In the genomic region with DNA sequence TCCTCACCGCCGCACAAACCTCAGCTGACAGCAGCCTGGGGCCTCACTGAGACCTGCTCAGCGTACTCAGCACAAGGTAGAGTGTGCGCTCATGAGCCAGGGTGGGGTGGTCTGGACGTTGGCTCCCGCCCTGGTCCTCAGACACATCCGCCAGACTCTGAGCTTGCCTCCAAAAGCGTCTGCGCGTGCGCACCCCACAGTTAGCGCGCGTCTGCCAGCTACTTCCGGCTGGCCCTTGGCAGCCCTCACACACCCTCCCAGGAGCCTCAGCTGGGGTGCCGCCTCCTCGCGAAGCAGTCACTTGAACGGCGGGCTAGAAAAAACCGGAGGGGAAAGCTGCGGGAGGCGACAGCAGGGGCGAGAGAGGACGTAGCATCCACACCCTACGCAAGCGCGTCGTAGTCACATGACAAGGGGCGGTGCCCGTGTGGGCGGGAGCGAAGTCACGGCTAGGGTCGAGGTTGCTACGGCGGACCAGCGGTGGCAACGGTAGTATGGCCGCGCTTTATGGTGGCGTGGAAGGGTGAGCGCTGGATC, we compare ENCODE assay signal across 8 mouse cellular contexts. TPM values are rescaled to one million over a fixed set of nuclear protein-coding genes. Genes with fewer than 3 reads are reported as not detected.
A peak's percentile ranks its signal among the peaks of the same experiment; 100 is the strongest.
DNase-seq lines count a peak whose midpoint lies in the region; ATAC-seq and TF ChIP-seq lines count a peak whose summit lies in the region.

A gene (plus strand): TSS at position 223 of the 537 bp plus-strand sequence.

- peak; percentile 96 for ATAC-seq in heart, embryonic 12.5 days (ENCODE audit: insufficient number of reproducible peaks, low FRiP score)
- ATAC-seq in kidney, postnatal 0 days (replicated peaks; ENCODE audit: low FRiP score, low read depth) = peak; percentile 97
- ATAC-seq in liver, embryonic 11.5 days (replicated peaks; ENCODE audit: low FRiP score) = peak; percentile 93
- peak; percentile 94 for ATAC-seq in stomach, embryonic 14.5 days (ENCODE audit: insufficient number of reproducible peaks, insufficient read depth, low FRiP score, low read depth)

- TF ChIP-seq CTCF in C2C12 (IDR thresholded peaks at IDR 0.05; ENCODE audit: control insufficient read depth, insufficient read depth, insufficient read length) = no peak
- TF ChIP-seq CTCF in brain, embryonic 14.5 days (IDR thresholded peaks at IDR 0.05; ENCODE audit: borderline replicate concordance, extremely low read depth, insufficient read depth, insufficient read length) = no peak
- TF ChIP-seq CTCF in kidney, postnatal 0 days (IDR thresholded peaks at IDR 0.05; ENCODE audit: low read depth) = no peak; the same call in 1 of the 2 replicates

- peaks cover 19% of the 10 kb centered on the region for H3K4me1 ChIP-seq in erythroblast, embryonic 14.5 days (ENCODE audit: control insufficient read depth)
- H3K4me1 ChIP-seq in heart, embryonic 12.5 days (replicated peaks) = peaks cover 25% of the 10 kb centered on the region
- H3K4me1 ChIP-seq in kidney, postnatal 0 days (replicated peaks; ENCODE audit: insufficient read depth, low read length) = peaks cover 8% of the 10 kb centered on the region; the same call in 1 of the 2 replicates
- H3K4me1 ChIP-seq in liver, embryonic 11.5 days (replicated peaks; ENCODE audit: control insufficient read depth, insufficient read depth, low read length) = peaks cover 10% of the 10 kb centered on the region
- H3K4me1 ChIP-seq in stomach, embryonic 14.5 days (ENCODE audit: control insufficient read depth, insufficient read depth, low read length) = no peaks in the 10 kb centered on the region

- H3K27me3 ChIP-seq in C2C12 (ENCODE audit: control insufficient read depth, insufficient read depth, insufficient read length) = no peaks in the 10 kb centered on the region
- peaks cover 13% of the 10 kb centered on the region for H3K27me3 ChIP-seq in erythroblast, embryonic 14.5 days (ENCODE audit: control insufficient read depth)
- H3K27me3 ChIP-seq in heart, embryonic 12.5 days (replicated peaks) = no peaks in the 10 kb centered on the region
- no peaks in the 10 kb centered on the region for H3K27me3 ChIP-seq in kidney, postnatal 0 days (ENCODE audit: insufficient read depth, low read length)
- H3K27me3 ChIP-seq in liver, embryonic 11.5 days (replicated peaks; ENCODE audit: control insufficient read depth, insufficient read depth, low read length) = no peaks in the 10 kb centered on the region; the same call in 1 of the 2 replicates
- no peaks in the 10 kb centered on the region for H3K27me3 ChIP-seq in stomach, embryonic 14.5 days (ENCODE audit: control insufficient read depth, insufficient read depth, low read length)

- H3K27ac ChIP-seq in heart, embryonic 12.5 days (ENCODE audit: poor library complexity, severe bottlenecking) = peak within 1 kb of the TSS; percentile 93
- H3K27ac ChIP-seq in kidney, postnatal 0 days = peak within 1 kb of the TSS; percentile 92
- peak within 1 kb of the TSS; percentile 95 for H3K27ac ChIP-seq in liver, embryonic 11.5 days (ENCODE audit: low read depth, low read length)
- H3K27ac ChIP-seq in stomach, embryonic 14.5 days (ENCODE audit: low read length) = peak within 1 kb of the TSS; percentile 91

- H3K36me3 ChIP-seq in C2C12 (ENCODE audit: control insufficient read depth, insufficient read depth) = peaks cover 7% of the 10 kb centered on the region
- H3K36me3 ChIP-seq in erythroblast, embryonic 14.5 days (ENCODE audit: control insufficient read depth) = no peaks in the 10 kb centered on the region; the same call in 1 of the 2 replicates
- H3K36me3 ChIP-seq in heart, embryonic 12.5 days = peaks cover 17% of the 10 kb centered on the region
- 0 out of 2 replicates have a peak, but pooled peaks cover 7% of the 10 kb centered on the region for H3K36me3 ChIP-seq in kidney, postnatal 0 days (ENCODE audit: insufficient read depth, low read length)
- no peaks in the 10 kb centered on the region for H3K36me3 ChIP-seq in liver, embryonic 11.5 days (ENCODE audit: control insufficient read depth, insufficient read depth, low read length)
- H3K36me3 ChIP-seq in stomach, embryonic 14.5 days (ENCODE audit: control insufficient read depth, insufficient read depth, low read length) = no peaks in the 10 kb centered on the region

- under 1% methylated on average over 43 of the region's 43 CpGs for WGBS in heart, embryonic 12.5 days
- under 1% methylated on average over 43 of the region's 43 CpGs for WGBS in kidney, postnatal 0 days
- WGBS in liver, embryonic 11.5 days = under 1% methylated on average over 43 of the region's 43 CpGs
- under 1% methylated on average over 43 of the region's 43 CpGs for WGBS in stomach, embryonic 14.5 days

- no peaks in the 10 kb centered on the region for H3K79me2 ChIP-seq in C2C12 (ENCODE audit: control insufficient read depth, insufficient read depth)

- peak within 1 kb of the TSS; percentile 80 for H3ac ChIP-seq in C2C12 (ENCODE audit: control insufficient read depth, insufficient read length, low read depth)

- peaks cover 3% of the 10 kb centered on the region for H3K9me3 ChIP-seq in erythroblast, embryonic 14.5 days (ENCODE audit: control insufficient read depth, low read length)
- no peaks in the 10 kb centered on the region for H3K9me3 ChIP-seq in heart, embryonic 12.5 days (replicated peaks)
- H3K9me3 ChIP-seq in kidney, postnatal 0 days (replicated peaks; ENCODE audit: low read length) = no peaks in the 10 kb centered on the region
- no peaks in the 10 kb centered on the region for H3K9me3 ChIP-seq in liver, embryonic 11.5 days (ENCODE audit: control insufficient read depth, low read length)
- H3K9me3 ChIP-seq in stomach, embryonic 14.5 days (ENCODE audit: control insufficient read depth, low read depth, low read length) = no peaks in the 10 kb centered on the region

- H3K4me2 ChIP-seq in heart, embryonic 12.5 days = peak within 1 kb of the TSS; percentile 89
- H3K4me2 ChIP-seq in kidney, postnatal 0 days (ENCODE audit: low read length) = peak within 1 kb of the TSS; percentile 94
- peak within 1 kb of the TSS; percentile 92 for H3K4me2 ChIP-seq in liver, embryonic 11.5 days
- H3K4me2 ChIP-seq in stomach, embryonic 14.5 days (replicated peaks; ENCODE audit: low read depth, low read length) = peak within 1 kb of the TSS; percentile 56

- H3K79me3 ChIP-seq in C2C12 (ENCODE audit: low read depth) = no peaks in the 10 kb centered on the region

- peak within 1 kb of the TSS; percentile 91 for H3K9ac ChIP-seq in heart, embryonic 12.5 days
- H3K9ac ChIP-seq in kidney, postnatal 0 days (ENCODE audit: low read depth, low read length) = peak within 1 kb of the TSS; percentile 82
- H3K9ac ChIP-seq in liver, embryonic 11.5 days (ENCODE audit: low read depth, low read length) = peak within 1 kb of the TSS; percentile 81
- H3K9ac ChIP-seq in stomach, embryonic 14.5 days (replicated peaks; ENCODE audit: low read depth, low read length) = peak within 1 kb of the TSS; percentile 66

- H3K4me3 ChIP-seq in C2C12 (ENCODE audit: insufficient read depth, poor library complexity, severe bottlenecking) = peak within 1 kb of the TSS; percentile 64
- peak within 1 kb of the TSS; percentile 72 for H3K4me3 ChIP-seq in erythroblast, embryonic 14.5 days (replicated peaks)
- peak within 1 kb of the TSS; percentile 87 for H3K4me3 ChIP-seq in heart, embryonic 12.5 days
- H3K4me3 ChIP-seq in kidney, postnatal 0 days (replicated peaks; ENCODE audit: low read depth, low read length) = peak within 1 kb of the TSS; percentile 78
- peak within 1 kb of the TSS; percentile 70 for H3K4me3 ChIP-seq in liver, embryonic 11.5 days (ENCODE audit: low read depth, low read length)
- peak within 1 kb of the TSS; percentile 77 for H3K4me3 ChIP-seq in stomach, embryonic 14.5 days (ENCODE audit: low read depth, low read length)

- peak; percentile 98 for DNase-seq in brain, embryonic 14.5 days (ENCODE audit: low read depth)
- peak; percentile 97 for DNase-seq in kidney, postnatal 0 days (ENCODE audit: low spot score)
- DNase-seq in liver, embryonic 11.5 days (ENCODE audit: low spot score) = peak; percentile 90
- DNase-seq in naive thymus-derived CD4-positive, alpha-beta T cell, adult 2 months (ENCODE audit: low read depth) = peak; percentile 96

- TF ChIP-seq POLR2A in brain, embryonic 14.5 days (IDR thresholded peaks at IDR 0.05; ENCODE audit: borderline replicate concordance, extremely low read depth, insufficient read depth, insufficient read length, poor library complexity, severe bottlenecking) = peak; percentile 57; the same call in 1 of the 2 replicates

TF ChIP-seq in C2C12, 6 proteins besides CTCF, POLR2A, EP300 and RAD21:
- TF ChIP-seq MYOD1 (IDR thresholded peaks at IDR 0.05; ENCODE audit: control insufficient read depth, insufficient read length, low read depth) (no peak), MYOG (IDR thresholded peaks at IDR 0.05; ENCODE audit: control insufficient read depth, extremely low read depth, insufficient read length) (no peak), MAX (IDR thresholded peaks at IDR 0.05) (peak; percentile 34), CEBPB (IDR thresholded peaks at IDR 0.05; ENCODE audit: low read depth) (no peak), USF1 (IDR thresholded peaks at IDR 0.05; ENCODE audit: low read depth) (peak; percentile 84), FOSL1 (IDR thresholded peaks at IDR 0.05; ENCODE audit: insufficient read depth, low read length, poor library complexity, severe bottlenecking) (no peak)

RNA-seq across cellular contexts. Expression of the gene that starts here (rescaled TPM):
- polyA plus RNA-seq in C2C12 (2012; fragmentation: generic; extraction: Trizol) = 37.3 TPM
- 46.3 and 53.0 TPM in 2 replicates for polyA plus RNA-seq in brain, embryonic 14.5 days (2012; rRNA removed)
- 0.12 and 0.22 TPM in 2 replicates for polyA plus RNA-seq in erythroblast, embryonic 14.5 days (2012)
- polyA plus RNA-seq in heart, embryonic 12.5 days (2016; fragmentation: Nextera tagmentation; extraction: Ambion mirVana) = 51.6 and 54.1 TPM in 2 replicates
- 56.8 and 60.0 TPM in 2 replicates for polyA plus RNA-seq in kidney, postnatal 0 days (2015; fragmentation: Nextera tagmentation; extraction: Ambion mirVana)
- 19.9 and 25.0 TPM in 2 replicates for polyA plus RNA-seq in liver, embryonic 11.5 days (2014; fragmentation: Nextera tagmentation; extraction: Ambion mirVana)
- 61.5 and 63.1 TPM in 2 replicates for polyA plus RNA-seq in stomach, embryonic 14.5 days (2014; fragmentation: Nextera tagmentation; extraction: Ambion mirVana)

Comparison
In these comparisons a context has a peak if more than half of its experiments do, and no peak if none do; other contexts are left out.
1. Peak in every context shown above with its lines: DNase-seq, ATAC-seq, H3K4me3 ChIP-seq and H3K27ac ChIP-seq.
2. RNA of the gene that starts here (polyA plus RNA-seq): 61.5 to 63.1 TPM in stomach, embryonic 14.5 days, 56.8 to 60.0 TPM in kidney, postnatal 0 days, 46.3 to 53.0 TPM in brain, embryonic 14.5 days, 51.6 to 54.1 TPM in heart, embryonic 12.5 days, 37.3 TPM in C2C12 (single experiment) and 19.9 to 25.0 TPM in liver, embryonic 11.5 days; 0.12 to 0.22 TPM in erythroblast, embryonic 14.5 days; every median in the first group is over 10 times any median in the second.